Mouse (Mus musculus): Measurements from ENCODE around the gene Ctsd. TPM values are rescaled to one million over a fixed set of nuclear protein-coding genes. Genes with fewer than 3 reads are reported as not detected.
A peak's percentile ranks its signal among the peaks of the same experiment; 100 is the strongest.

Gene Ctsd
- polyA plus RNA-seq, 1 experiment, result 78.7 TPM

DNA sequence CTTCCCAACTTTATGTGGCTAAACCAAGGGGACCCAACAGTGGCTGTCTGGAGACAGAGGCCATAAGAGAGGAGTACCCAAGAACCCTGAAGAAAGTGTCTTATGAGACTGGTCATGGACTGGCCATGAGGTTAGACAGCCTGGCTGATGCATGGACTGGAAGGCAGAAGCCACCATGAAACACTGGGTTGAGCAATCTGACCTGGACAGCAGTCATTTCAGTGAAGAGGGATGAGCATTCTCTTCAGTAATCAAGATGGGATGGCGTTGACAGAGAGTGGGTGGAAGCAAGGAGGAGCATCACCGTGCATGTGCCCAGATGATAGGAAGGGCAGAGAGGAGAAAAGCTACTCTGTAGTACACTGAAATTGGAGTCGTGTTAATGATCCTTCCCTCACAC is 3.3 kb upstream of the Ctsd start:
- H3K27me3 ChIP-seq (ENCODE audit: control insufficient read depth, insufficient read depth, low read length), result no peaks in the 10 kb centered on the region
- no peak overlapping the region for H3K27ac ChIP-seq (ENCODE audit: control insufficient read depth, insufficient read depth, low read depth, low read length)
- H3K36me3 ChIP-seq (ENCODE audit: control insufficient read depth, insufficient read depth, low read length), result no peaks in the 10 kb centered on the region
- TF ChIP-seq POLR2A (IDR thresholded peaks at IDR 0.05; ENCODE audit: control insufficient read depth, low read depth, low read length) (no peak), CTCF (IDR thresholded peaks at IDR 0.05; ENCODE audit: control insufficient read depth, insufficient read depth, insufficient replicate concordance, low read depth, low read length) (no peak)
- no peak overlapping the region for H3K4me3 ChIP-seq (ENCODE audit: control insufficient read depth, low read depth, low read length)
- H3K4me1 ChIP-seq (ENCODE audit: control insufficient read depth, insufficient read depth, low read length), result 0 out of 2 replicates have a peak, but pooled peaks cover 4% of the 10 kb centered on the region

DNA sequence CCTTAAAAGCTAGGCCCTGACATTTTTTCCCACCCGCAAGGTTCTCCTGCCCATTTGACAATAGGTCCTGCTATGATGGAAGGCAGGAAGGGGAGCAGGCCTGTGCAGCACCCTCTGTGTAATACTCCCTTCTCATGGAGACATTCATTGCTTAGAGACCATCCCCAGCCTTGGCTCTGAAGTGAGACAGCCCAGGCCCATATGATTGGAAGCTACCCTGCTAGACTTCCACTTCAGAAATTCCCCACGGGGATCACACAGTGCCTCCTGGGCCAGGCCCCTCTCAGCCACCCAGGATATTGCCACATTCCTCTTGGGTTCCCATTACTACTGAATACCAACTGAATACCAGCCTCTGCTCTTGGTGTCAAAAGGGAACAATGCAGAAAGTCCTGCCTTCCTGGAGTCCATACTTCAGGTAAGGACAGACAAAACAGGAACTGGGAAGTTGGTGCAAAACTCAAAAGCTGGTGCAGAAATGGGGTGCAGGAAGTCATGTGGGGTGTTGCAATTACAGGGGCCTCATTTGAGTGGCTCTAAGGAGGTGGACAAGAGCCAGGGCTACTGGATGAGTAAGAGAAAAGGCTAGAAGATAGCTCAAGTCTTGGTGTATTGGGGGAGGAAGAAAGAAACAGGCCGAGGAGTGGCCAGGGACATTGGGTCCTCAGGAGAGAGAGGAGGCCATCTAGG is 2.3 kb upstream of the Ctsd start:
- TF ChIP-seq POLR2A (IDR thresholded peaks at IDR 0.05; ENCODE audit: control insufficient read depth, low read depth, low read length) (no peak), CTCF (IDR thresholded peaks at IDR 0.05; ENCODE audit: control insufficient read depth, insufficient read depth, insufficient replicate concordance, low read depth, low read length) (no peak)
- H3K27me3 ChIP-seq (ENCODE audit: control insufficient read depth, insufficient read depth, low read length), result no peaks in the 10 kb centered on the region
- H3K27ac ChIP-seq (ENCODE audit: control insufficient read depth, insufficient read depth, low read depth, low read length), result no peak overlapping the region
- H3K4me3 ChIP-seq (ENCODE audit: control insufficient read depth, low read depth, low read length), result no peak overlapping the region
- 0 out of 2 replicates have a peak, but pooled peaks cover 4% of the 10 kb centered on the region for H3K4me1 ChIP-seq (ENCODE audit: control insufficient read depth, insufficient read depth, low read length)
- no peaks in the 10 kb centered on the region for H3K36me3 ChIP-seq (ENCODE audit: control insufficient read depth, insufficient read depth, low read length)

DNA sequence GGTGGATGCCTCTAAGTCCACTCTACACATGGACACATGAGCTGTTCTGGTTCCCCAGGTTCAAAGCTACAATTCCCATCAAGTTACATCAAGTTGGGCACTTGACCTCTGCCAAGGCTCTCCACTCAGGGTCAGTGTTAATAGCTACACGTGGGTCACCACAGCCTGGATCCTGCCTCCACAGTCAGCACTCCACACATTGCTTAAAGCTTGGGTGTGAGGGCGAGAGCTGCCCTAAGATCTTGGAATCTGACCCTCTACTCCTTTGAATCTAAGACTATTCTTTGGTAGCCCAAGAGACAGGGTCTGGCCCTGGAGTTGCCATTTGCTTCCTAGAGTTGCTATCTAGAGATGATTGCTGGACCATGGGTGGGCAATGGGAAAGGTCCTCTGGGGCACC is 902 bp upstream of the Ctsd start:
- Histone ChIP-seq H3K4me3 (ENCODE audit: control insufficient read depth, low read depth, low read length) (no peak overlapping the region), H3K27ac (ENCODE audit: control insufficient read depth, insufficient read depth, low read depth, low read length) (no peak overlapping the region), H3K27me3 (ENCODE audit: control insufficient read depth, insufficient read depth, low read length) (no peaks in the 10 kb centered on the region), H3K4me1 (ENCODE audit: control insufficient read depth, insufficient read depth, low read length) (0 out of 2 replicates have a peak, but pooled peaks cover 4% of the 10 kb centered on the region), H3K36me3 (ENCODE audit: control insufficient read depth, insufficient read depth, low read length) (no peaks in the 10 kb centered on the region)
- TF ChIP-seq POLR2A (IDR thresholded peaks at IDR 0.05; ENCODE audit: control insufficient read depth, low read depth, low read length) (no peak), CTCF (IDR thresholded peaks at IDR 0.05; ENCODE audit: control insufficient read depth, insufficient read depth, insufficient replicate concordance, low read depth, low read length) (no peak)

GRCm38 (mm10) chr7:142388198-142388597 is 360 bp upstream of the Ctsd start:
- H3K4me1 ChIP-seq (ENCODE audit: control insufficient read depth, insufficient read depth, low read length), result 0 out of 2 replicates have a peak, but pooled peaks cover 4% of the 10 kb centered on the region
- H3K36me3 ChIP-seq (ENCODE audit: control insufficient read depth, insufficient read depth, low read length), result no peaks in the 10 kb centered on the region
- no peak overlapping the region; the same call in 1 of the 2 replicates for H3K27ac ChIP-seq (ENCODE audit: control insufficient read depth, insufficient read depth, low read depth, low read length)
- no peaks in the 10 kb centered on the region for H3K27me3 ChIP-seq (ENCODE audit: control insufficient read depth, insufficient read depth, low read length)
- no peak for TF ChIP-seq POLR2A (IDR thresholded peaks at IDR 0.05; ENCODE audit: control insufficient read depth, low read depth, low read length)
- peak overlapping the region; percentile 86 for H3K4me3 ChIP-seq (ENCODE audit: control insufficient read depth, low read depth, low read length)

GRCm38 (mm10) chr7:142386621-142387201 is 1.1 kb downstream of the Ctsd start:
- no peak for TF ChIP-seq CTCF (IDR thresholded peaks at IDR 0.05; ENCODE audit: control insufficient read depth, insufficient read depth, insufficient replicate concordance, low read depth, low read length)
- no peak for TF ChIP-seq POLR2A (IDR thresholded peaks at IDR 0.05; ENCODE audit: control insufficient read depth, low read depth, low read length)
- Histone ChIP-seq H3K4me3 (ENCODE audit: control insufficient read depth, low read depth, low read length) (peak overlapping the region; percentile 86), H3K36me3 (ENCODE audit: control insufficient read depth, insufficient read depth, low read length) (no peaks in the 10 kb centered on the region), H3K4me1 (ENCODE audit: control insufficient read depth, insufficient read depth, low read length) (0 out of 2 replicates have a peak, but pooled peaks cover 4% of the 10 kb centered on the region), H3K27me3 (ENCODE audit: control insufficient read depth, insufficient read depth, low read length) (no peaks in the 10 kb centered on the region), H3K27ac (ENCODE audit: control insufficient read depth, insufficient read depth, low read depth, low read length) (no peak overlapping the region)

DNA sequence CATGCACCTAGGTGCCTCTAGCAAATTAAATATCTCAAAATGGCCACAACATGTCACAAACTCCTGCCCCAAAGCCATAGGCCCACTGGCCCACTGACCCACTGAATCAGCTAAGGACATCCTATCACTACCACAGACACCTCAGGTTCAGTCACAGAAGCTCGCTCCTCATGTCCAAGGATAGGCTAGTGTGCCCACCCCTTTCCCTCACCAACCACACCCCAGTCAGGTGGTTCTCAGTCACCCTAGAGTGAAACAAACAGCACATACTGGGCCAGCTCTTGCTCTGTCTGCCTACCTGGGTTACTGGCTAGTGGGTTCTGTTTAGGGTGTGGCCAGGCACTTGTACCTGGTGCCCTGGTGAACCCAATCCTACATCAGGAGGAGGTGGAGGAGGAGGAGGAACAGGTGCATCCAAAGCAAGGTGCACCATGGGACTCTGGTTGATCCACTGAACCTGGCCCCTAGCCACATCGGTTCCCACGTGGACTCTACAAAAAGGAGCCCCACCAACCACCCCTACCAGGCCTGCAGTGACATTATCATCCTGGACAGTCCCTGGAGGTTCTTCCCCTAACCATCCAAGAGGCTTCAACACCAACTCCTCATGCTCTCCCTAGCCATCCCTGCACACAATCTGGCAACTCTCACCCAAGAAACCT is 2.0 kb downstream of the Ctsd start:
- H3K4me1 ChIP-seq (ENCODE audit: control insufficient read depth, insufficient read depth, low read length), result 0 out of 2 replicates have a peak, but pooled peaks cover 4% of the 10 kb centered on the region
- no peak overlapping the region for H3K4me3 ChIP-seq (ENCODE audit: control insufficient read depth, low read depth, low read length)
- H3K36me3 ChIP-seq (ENCODE audit: control insufficient read depth, insufficient read depth, low read length), result no peaks in the 10 kb centered on the region
- H3K27me3 ChIP-seq (ENCODE audit: control insufficient read depth, insufficient read depth, low read length), result no peaks in the 10 kb centered on the region
- TF ChIP-seq POLR2A (IDR thresholded peaks at IDR 0.05; ENCODE audit: control insufficient read depth, low read depth, low read length), result no peak
- no peak for TF ChIP-seq CTCF (IDR thresholded peaks at IDR 0.05; ENCODE audit: control insufficient read depth, insufficient read depth, insufficient replicate concordance, low read depth, low read length)
- H3K27ac ChIP-seq (ENCODE audit: control insufficient read depth, insufficient read depth, low read depth, low read length), result no peak overlapping the region

DNA sequence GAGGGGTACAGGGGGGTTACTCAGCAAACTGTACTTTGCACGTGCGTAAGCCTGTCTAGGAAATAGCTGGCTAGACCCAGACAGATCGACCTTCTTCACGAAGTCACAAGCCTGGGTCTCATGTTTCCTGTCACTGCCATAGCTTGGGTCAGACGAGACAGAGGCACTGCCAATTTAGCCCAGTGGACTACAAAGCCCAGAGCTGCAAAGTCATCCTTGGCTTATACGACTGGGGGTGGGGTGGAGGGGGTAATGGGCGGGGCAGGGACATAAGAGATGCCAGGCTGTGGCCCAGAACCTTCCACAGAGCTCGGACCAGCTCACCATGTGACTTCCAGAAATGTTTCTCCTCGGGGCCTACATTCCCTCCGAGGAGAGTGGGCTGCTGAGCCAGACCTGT is 3.5 kb downstream of the Ctsd start:
- Histone ChIP-seq H3K4me1 (ENCODE audit: control insufficient read depth, insufficient read depth, low read length) (0 out of 2 replicates have a peak, but pooled peaks cover 4% of the 10 kb centered on the region), H3K27me3 (ENCODE audit: control insufficient read depth, insufficient read depth, low read length) (no peaks in the 10 kb centered on the region), H3K36me3 (ENCODE audit: control insufficient read depth, insufficient read depth, low read length) (no peaks in the 10 kb centered on the region), H3K27ac (ENCODE audit: control insufficient read depth, insufficient read depth, low read depth, low read length) (no peak overlapping the region), H3K4me3 (ENCODE audit: control insufficient read depth, low read depth, low read length) (no peak overlapping the region)
- TF ChIP-seq POLR2A (IDR thresholded peaks at IDR 0.05; ENCODE audit: control insufficient read depth, low read depth, low read length), result no peak
- TF ChIP-seq CTCF (IDR thresholded peaks at IDR 0.05; ENCODE audit: control insufficient read depth, insufficient read depth, insufficient replicate concordance, low read depth, low read length), result no peak

Data from testis, adult 2 months (tissue).